Mouse (Mus musculus): ENCODE results near the gene Pemt. TPM values are rescaled to one million over a fixed set of nuclear protein-coding genes. Genes with fewer than 3 reads are reported as not detected.

The Pemt gene
- 12.6 and 13.0 TPM in 2 replicates for polyA plus RNA-seq (2015; fragmentation: Nextera tagmentation; extraction: Ambion mirVana)

GRCm38 (mm10) chr11:60046058-60046735 is at the start of gene Pemt:
Gene Pemt (minus strand): TSS chr11:60046489.
- Histone ChIP-seq H3K4me3 (replicated peaks) (peak within 1 kb of the TSS; percentile 68), H3K4me1 (peaks cover 10% of the 10 kb centered on the region), H3K36me3 (no peaks in the 10 kb centered on the region), H3K27ac (peak within 1 kb of the TSS; percentile 96), H3K27me3 (no peaks in the 10 kb centered on the region), H3K9ac (peak within 1 kb of the TSS; percentile 61), H3K9me3 (replicated peaks) (no peaks in the 10 kb centered on the region), H3K4me2 (peak within 1 kb of the TSS; percentile 77)
- ATAC-seq (replicated peaks; ENCODE audit: low FRiP score) = peak; percentile 99
- under 1% methylated on average over 44 of the region's 44 CpGs for WGBS

DNA sequence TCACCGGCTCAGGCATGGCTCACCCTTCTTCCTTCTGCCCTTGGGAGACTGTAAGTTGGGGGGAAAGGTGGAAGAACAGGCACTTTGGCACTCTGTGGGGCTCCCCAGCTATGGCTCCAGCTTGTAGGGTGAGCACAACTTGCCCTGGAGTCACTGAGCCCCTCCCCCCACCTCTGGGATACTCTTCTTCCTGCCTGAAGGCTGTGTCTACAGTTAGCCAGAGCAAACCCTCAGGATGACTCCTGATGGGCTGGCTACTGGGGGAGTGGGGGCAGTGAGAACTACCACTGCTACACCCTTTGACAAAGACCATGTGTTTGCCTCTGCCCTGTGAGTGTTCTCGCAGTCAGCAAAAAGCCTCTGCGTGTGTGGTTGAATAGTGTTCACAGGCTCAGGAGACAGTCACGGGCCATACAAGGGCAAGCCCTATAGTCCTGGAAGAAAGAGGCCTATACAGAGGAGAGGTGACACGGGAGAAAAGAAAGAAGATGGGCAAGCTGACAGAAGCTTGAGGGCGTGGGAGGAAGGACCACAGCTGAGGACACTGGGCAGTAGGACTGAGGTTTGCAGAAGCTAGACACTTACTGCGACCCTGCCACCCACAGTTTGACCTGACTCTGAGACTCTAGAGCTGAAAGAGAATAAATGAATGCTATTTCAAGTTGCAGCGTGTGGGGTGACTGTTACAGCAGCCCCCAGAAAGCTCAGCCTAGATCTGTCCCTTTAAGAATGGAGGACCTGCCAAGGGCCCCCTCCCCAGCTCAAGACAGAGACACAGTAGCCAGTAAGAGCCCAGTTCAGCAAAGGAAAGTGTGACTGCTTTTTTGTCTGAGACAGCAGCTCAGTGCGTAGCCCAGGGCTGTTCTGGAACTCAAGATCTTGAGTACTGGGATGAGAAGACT is 48.9 kb upstream of the Pemt start:
- Histone ChIP-seq H3K4me1 (peaks cover 30% of the 10 kb centered on the region), H3K9ac (no peak overlapping the region), H3K4me3 (replicated peaks) (no peak overlapping the region), H3K9me3 (replicated peaks) (no peaks in the 10 kb centered on the region), H3K27me3 (no peaks in the 10 kb centered on the region), H3K4me2 (no peak overlapping the region), H3K27ac (no peak overlapping the region), H3K36me3 (no peaks in the 10 kb centered on the region)
- 54% methylated on average over 9 of the region's 9 CpGs for WGBS
- ATAC-seq (replicated peaks; ENCODE audit: low FRiP score) = no peak

DNA sequence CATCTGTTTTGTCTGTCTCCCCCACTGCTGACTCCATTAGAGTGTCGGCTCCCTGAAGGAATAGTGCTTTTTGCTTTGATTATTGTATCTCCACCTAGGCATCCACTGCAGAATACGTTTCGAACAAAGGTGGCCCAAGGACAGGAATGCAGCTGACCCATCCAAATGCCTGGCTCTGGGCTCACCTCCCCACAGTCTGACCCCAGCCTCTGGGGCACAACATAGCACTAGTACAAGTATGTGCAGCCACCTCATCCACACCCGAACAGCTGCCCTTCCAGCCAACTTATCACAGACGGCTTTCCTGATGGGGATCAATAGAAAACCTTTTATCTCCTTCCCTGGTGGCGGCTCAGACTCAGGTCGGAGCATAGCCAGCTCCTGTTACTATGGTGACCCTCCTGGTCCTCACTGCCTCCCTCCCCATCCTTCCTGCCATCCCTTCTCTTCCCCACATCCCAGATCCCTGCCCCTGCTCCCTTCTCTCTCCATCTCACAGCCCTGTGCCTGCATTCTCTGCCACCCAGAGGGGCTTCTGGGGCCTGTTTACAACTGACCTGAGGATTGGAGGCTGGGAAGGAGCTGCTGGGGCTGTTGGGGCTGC is 47.8 kb upstream of the Pemt start:
- 59% methylated on average over 7 of the region's 7 CpGs for WGBS
- peaks cover 30% of the 10 kb centered on the region for H3K4me1 ChIP-seq
- H3K27ac ChIP-seq = no peak overlapping the region
- H3K36me3 ChIP-seq = no peaks in the 10 kb centered on the region
- H3K4me2 ChIP-seq = no peak overlapping the region
- no peaks in the 10 kb centered on the region for H3K9me3 ChIP-seq (replicated peaks)
- no peak overlapping the region for H3K9ac ChIP-seq
- no peak for ATAC-seq (replicated peaks; ENCODE audit: low FRiP score)
- H3K4me3 ChIP-seq (replicated peaks) = no peak overlapping the region
- no peaks in the 10 kb centered on the region for H3K27me3 ChIP-seq

- Histone ChIP-seq H3K36me3 (no peaks in the 10 kb centered on the region), H3K27me3 (no peaks in the 10 kb centered on the region), H3K4me2 (no peak overlapping the region), H3K27ac (no peak overlapping the region), H3K9ac (no peak overlapping the region), H3K4me3 (replicated peaks) (no peak overlapping the region), H3K9me3 (replicated peaks) (no peaks in the 10 kb centered on the region), H3K4me1 (peaks cover 30% of the 10 kb centered on the region)
- no peak for ATAC-seq (replicated peaks; ENCODE audit: low FRiP score)
These were observed 46.9 kb upstream of the Pemt start for GRCm38 (mm10) chr11:60093227-60093626.

DNA sequence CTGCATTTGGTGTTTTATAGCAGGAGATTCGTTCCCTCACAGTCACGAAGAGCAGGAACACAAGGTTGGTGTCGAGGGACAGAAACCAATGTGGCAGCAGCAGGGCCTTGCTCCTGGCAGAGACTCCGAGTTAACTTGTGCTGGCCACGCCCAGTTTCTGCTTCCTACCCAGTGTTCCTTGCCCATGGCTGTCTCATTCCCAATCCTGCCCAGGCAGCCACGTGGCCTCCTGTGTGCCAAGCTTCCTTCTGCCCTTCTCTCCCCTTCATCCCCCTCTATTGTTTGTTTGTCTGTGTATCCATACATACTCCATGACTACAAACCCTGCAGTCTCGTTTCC is 45.1 kb upstream of the Pemt start:
- Histone ChIP-seq H3K9me3 (replicated peaks) (no peaks in the 10 kb centered on the region), H3K4me1 (peaks cover 30% of the 10 kb centered on the region), H3K27ac (no peak overlapping the region), H3K4me2 (no peak overlapping the region), H3K27me3 (no peaks in the 10 kb centered on the region), H3K36me3 (no peaks in the 10 kb centered on the region), H3K4me3 (replicated peaks) (no peak overlapping the region), H3K9ac (no peak overlapping the region)
- no peak for ATAC-seq (replicated peaks; ENCODE audit: low FRiP score)
- 68% methylated on average over 7 of the region's 7 CpGs for WGBS

DNA sequence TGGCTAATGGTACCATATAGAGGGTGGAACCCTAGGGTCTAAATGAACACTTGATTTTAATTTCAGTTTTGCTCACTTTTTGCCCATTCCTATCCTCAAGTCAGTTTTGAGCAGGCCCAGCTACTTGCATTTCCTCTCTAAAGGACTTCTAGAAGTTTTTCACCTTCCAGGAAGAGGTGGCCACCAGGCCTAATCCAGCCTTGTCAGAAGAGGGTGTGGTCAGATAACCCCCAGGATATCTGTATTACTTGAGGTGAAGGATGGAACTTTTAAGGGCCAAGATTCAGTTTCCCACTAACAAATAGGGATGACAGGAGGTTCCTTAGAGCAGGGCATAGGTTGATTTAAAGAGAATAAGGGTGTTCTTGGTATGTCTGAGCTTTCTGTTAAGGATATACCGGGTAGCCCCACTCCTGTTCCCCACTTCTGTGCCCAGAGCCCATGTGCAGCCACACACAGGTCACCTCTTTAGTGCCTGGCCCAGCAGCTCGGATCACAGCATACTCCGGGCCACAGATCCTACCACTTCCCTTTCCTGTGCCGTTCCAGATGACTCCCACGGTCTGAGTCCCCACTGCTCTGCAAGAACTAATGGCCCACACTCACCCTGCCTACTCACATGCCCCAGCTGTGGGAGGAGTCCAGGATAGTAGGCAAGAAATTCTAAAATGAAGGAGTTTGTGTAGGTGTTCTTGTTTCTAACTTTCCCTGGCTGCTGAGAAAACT is 44.6 kb upstream of the Pemt start:
- Histone ChIP-seq H3K27ac (no peak overlapping the region), H3K36me3 (no peaks in the 10 kb centered on the region), H3K4me2 (no peak overlapping the region), H3K4me3 (replicated peaks) (no peak overlapping the region), H3K9ac (no peak overlapping the region), H3K4me1 (peaks cover 28% of the 10 kb centered on the region), H3K27me3 (no peaks in the 10 kb centered on the region), H3K9me3 (replicated peaks) (no peaks in the 10 kb centered on the region)
- WGBS = 35% methylated on average over 5 of the region's 5 CpGs
- no peak for ATAC-seq (replicated peaks; ENCODE audit: low FRiP score)

- no peak overlapping the region for H3K27ac ChIP-seq
- no peak overlapping the region for H3K4me3 ChIP-seq (replicated peaks)
- no peaks in the 10 kb centered on the region for H3K27me3 ChIP-seq
- H3K4me2 ChIP-seq = no peak overlapping the region
- WGBS = 39% methylated on average over 4 of the region's 4 CpGs
- no peak for ATAC-seq (replicated peaks; ENCODE audit: low FRiP score)
- H3K9me3 ChIP-seq (replicated peaks) = no peaks in the 10 kb centered on the region
- H3K9ac ChIP-seq = no peak overlapping the region
- H3K4me1 ChIP-seq = peaks cover 12% of the 10 kb centered on the region
- H3K36me3 ChIP-seq = no peaks in the 10 kb centered on the region
These were observed 42.7 kb upstream of the Pemt start for GRCm38 (mm10) chr11:60088947-60089346.

GRCm38 (mm10) chr11:60086676-60087075 is 40.4 kb upstream of the Pemt start:
- Histone ChIP-seq H3K27me3 (no peaks in the 10 kb centered on the region), H3K27ac (no peak overlapping the region), H3K4me1 (peaks cover 8% of the 10 kb centered on the region; the same call in 1 of the 2 replicates), H3K4me2 (no peak overlapping the region), H3K9ac (no peak overlapping the region), H3K36me3 (no peaks in the 10 kb centered on the region), H3K4me3 (replicated peaks) (no peak overlapping the region), H3K9me3 (replicated peaks) (no peaks in the 10 kb centered on the region)
- no peak for ATAC-seq (replicated peaks; ENCODE audit: low FRiP score)
- 60% methylated on average over 1 of the region's 1 CpGs for WGBS

DNA sequence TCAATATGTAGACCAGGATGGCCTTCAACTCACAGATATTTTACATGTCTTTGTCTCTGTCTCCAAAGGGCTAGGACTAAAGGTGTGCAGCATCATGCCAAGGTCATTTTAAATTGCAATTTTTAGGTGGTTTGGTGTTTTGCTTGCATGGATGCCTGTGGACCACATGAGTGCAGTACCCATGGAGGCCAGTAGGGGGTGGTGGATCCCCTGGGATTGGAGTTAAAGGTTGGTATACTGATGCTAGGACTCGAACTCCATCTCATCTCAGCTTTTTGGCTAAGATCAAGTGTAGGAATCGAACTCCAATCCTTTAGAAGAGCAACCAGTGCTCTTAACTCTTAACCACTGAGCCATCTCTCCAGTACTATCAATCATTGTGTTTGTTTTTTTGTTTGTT is 38.3 kb upstream of the Pemt start:
- H3K4me2 ChIP-seq = no peak overlapping the region
- H3K36me3 ChIP-seq = no peaks in the 10 kb centered on the region
- H3K27me3 ChIP-seq = no peaks in the 10 kb centered on the region
- no peak overlapping the region for H3K4me3 ChIP-seq (replicated peaks)
- no peak for ATAC-seq (replicated peaks; ENCODE audit: low FRiP score)
- H3K9me3 ChIP-seq (replicated peaks) = no peaks in the 10 kb centered on the region
- 49% methylated on average over 2 of the region's 2 CpGs for WGBS
- H3K27ac ChIP-seq = no peak overlapping the region
- no peak overlapping the region for H3K9ac ChIP-seq
- H3K4me1 ChIP-seq = no peaks in the 10 kb centered on the region

GRCm38 (mm10) chr11:60076790-60077189 is 30.5 kb upstream of the Pemt start:
- H3K36me3 ChIP-seq = no peaks in the 10 kb centered on the region
- H3K27me3 ChIP-seq = no peaks in the 10 kb centered on the region
- no peak for ATAC-seq (replicated peaks; ENCODE audit: low FRiP score)
- no peak overlapping the region for H3K4me3 ChIP-seq (replicated peaks)
- H3K9me3 ChIP-seq (replicated peaks) = no peaks in the 10 kb centered on the region
- H3K9ac ChIP-seq = no peak overlapping the region
- H3K27ac ChIP-seq = no peak overlapping the region
- WGBS = 23% methylated on average over 4 of the region's 4 CpGs
- H3K4me2 ChIP-seq = no peak overlapping the region
- peaks cover 13% of the 10 kb centered on the region for H3K4me1 ChIP-seq

DNA sequence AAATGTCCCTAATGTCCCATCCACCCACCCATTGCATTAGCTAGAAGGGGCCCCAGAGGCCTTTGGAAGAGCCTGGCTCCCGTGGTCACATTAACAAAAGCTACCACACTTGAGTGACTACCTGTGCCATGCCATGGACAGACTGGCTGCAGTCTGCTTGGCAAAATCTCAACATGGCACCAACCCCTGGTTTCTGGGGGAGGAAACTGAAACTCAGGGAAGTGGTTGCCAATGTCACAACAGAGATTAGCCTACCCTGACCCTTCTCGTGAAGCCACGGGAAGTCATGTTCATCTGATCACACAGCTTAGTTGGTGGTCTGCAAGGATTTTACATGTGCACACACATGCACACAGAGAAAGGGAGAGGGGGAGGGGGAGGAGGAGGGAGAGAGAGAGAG is 29.9 kb upstream of the Pemt start:
- Histone ChIP-seq H3K27me3 (no peaks in the 10 kb centered on the region), H3K4me3 (replicated peaks) (no peak overlapping the region), H3K36me3 (no peaks in the 10 kb centered on the region), H3K4me1 (peaks cover 13% of the 10 kb centered on the region), H3K9ac (no peak overlapping the region), H3K27ac (no peak overlapping the region), H3K9me3 (replicated peaks) (no peaks in the 10 kb centered on the region), H3K4me2 (no peak overlapping the region)
- ATAC-seq (replicated peaks; ENCODE audit: low FRiP score) = no peak
- WGBS = 66% methylated on average over 3 of the region's 3 CpGs

Measured in kidney, embryonic 15.5 days (tissue).